18 mouse cellular contexts compared by ENCODE assay signal in genomic region chr6:16365450-16365849, GRCm38 (mm10).
"Had no signal": no experiment of that assay in that cellular context is flagged by ENCODE, and none has a peak within 500 bp of the region (broad histone marks: within the 10 kb centered on the region; RNA-seq: fewer than 3 reads in every experiment).

No protein-coding gene starts in this region.

- H3K36me3 ChIP-seq: lung, embryonic 15.5 days; midbrain, embryonic 13.5 days; midbrain, embryonic 15.5 days; neural tube, embryonic 12.5 days; stomach, embryonic 15.5 days had no signal

- ATAC-seq: liver, postnatal 0 days; lung, postnatal 0 days; midbrain, embryonic 13.5 days; midbrain, embryonic 15.5 days had no signal

- H3K9ac ChIP-seq: liver, postnatal 0 days; lung, embryonic 15.5 days; midbrain, embryonic 13.5 days; midbrain, embryonic 15.5 days; neural tube, embryonic 12.5 days; stomach, embryonic 15.5 days had no signal

- H3K4me3 ChIP-seq: lung, embryonic 15.5 days; megakaryocyte, embryonic 14.5 days; midbrain, embryonic 13.5 days; midbrain, embryonic 15.5 days; neural tube, embryonic 12.5 days; stomach, embryonic 15.5 days had no signal

- DNase-seq: liver, postnatal 0 days; lung, adult 2 months; lung, postnatal 14 days; lung, postnatal 36 days; right cerebral cortex, postnatal 14 days; thymus, adult 2 months; thymus, postnatal 25 days; thymus, postnatal 4 days had no signal

- H3K4me1 ChIP-seq: lung, embryonic 15.5 days; megakaryocyte, embryonic 14.5 days; midbrain, embryonic 13.5 days; midbrain, embryonic 15.5 days; neural tube, embryonic 12.5 days; stomach, embryonic 15.5 days had no signal

- H3K4me2 ChIP-seq: lung, embryonic 15.5 days; midbrain, embryonic 11.5 days; midbrain, embryonic 13.5 days; midbrain, embryonic 15.5 days; neural tube, embryonic 12.5 days; stomach, embryonic 15.5 days had no signal

- H3K27ac ChIP-seq: lung, embryonic 15.5 days; macrophage; midbrain, embryonic 13.5 days; midbrain, embryonic 15.5 days; neural tube, embryonic 12.5 days; stomach, embryonic 15.5 days; stomach, postnatal 0 days had no signal

- H3K27me3 ChIP-seq: lung, embryonic 15.5 days; megakaryocyte, embryonic 14.5 days; midbrain, embryonic 13.5 days; midbrain, embryonic 15.5 days; neural tube, embryonic 12.5 days; stomach, embryonic 15.5 days had no signal

- H3K9me3 ChIP-seq: lung, embryonic 15.5 days; megakaryocyte, embryonic 14.5 days; midbrain, embryonic 13.5 days; midbrain, embryonic 15.5 days; neural tube, embryonic 12.5 days; stomach, embryonic 15.5 days had no signal
